In genomic region chr14:86619637-86620036, GRCm38 (mm10) we compare ENCODE assay signal across 25 mouse cellular contexts.
A peak's percentile ranks its signal among the peaks of the same experiment; 100 is the strongest.
DNase-seq lines count a peak whose midpoint lies in the region; ATAC-seq and TF ChIP-seq lines count a peak whose summit lies in the region.
"Had no signal": no experiment of that assay in that cellular context is flagged by ENCODE, and none has a peak within 500 bp of the region (broad histone marks: within the 10 kb centered on the region; RNA-seq: fewer than 3 reads in every experiment).

No protein-coding gene starts in this region.

- no peaks in the 10 kb centered on the region for H3K9me3 ChIP-seq in embryonic facial prominence, embryonic 11.5 days (replicated peaks; ENCODE audit: control insufficient read depth, low read length)
- H3K9me3 ChIP-seq in embryonic facial prominence, embryonic 10.5 days, result no peaks in the 10 kb centered on the region
- H3K9me3 ChIP-seq in kidney, embryonic 15.5 days (replicated peaks), result no peaks in the 10 kb centered on the region
- H3K9me3 ChIP-seq: embryonic facial prominence, embryonic 13.5 days; forebrain, embryonic 12.5 days; G1E; heart, embryonic 15.5 days; hindbrain, embryonic 10.5 days; hindbrain, embryonic 15.5 days had no signal

- DNase-seq in adrenal gland, postnatal 10 days, result peak; percentile 2
- DNase-seq in adrenal gland, adult 8-10 months, result no peak
- no peak for DNase-seq in embryonic facial prominence, embryonic 11.5 days (ENCODE audit: low spot score)
- no peak for DNase-seq in embryonic facial prominence, embryonic 10.5 days (ENCODE audit: low spot score)
- no peak for DNase-seq in kidney, postnatal 14 days
- peak; percentile 23 for DNase-seq in brain, embryonic 14.5 days (ENCODE audit: low read depth)
- DNase-seq: B cell, adult 2 months; cerebellum, adult 11 months; cerebellum, adult 8-10 months; cerebellum, postnatal 14 days; gastrocnemius, postnatal 10 days; heart, adult 18-20 months; heart, postnatal 14 days had no signal

- WGBS in embryonic facial prominence, embryonic 11.5 days, result 52% methylated on average over 5 of the region's 5 CpGs
- 64% methylated on average over 5 of the region's 5 CpGs for WGBS in embryonic facial prominence, embryonic 10.5 days
- WGBS in kidney, embryonic 15.5 days, result 26% methylated on average over 5 of the region's 5 CpGs

- no peaks in the 10 kb centered on the region for H3K36me3 ChIP-seq in embryonic facial prominence, embryonic 11.5 days (replicated peaks; ENCODE audit: control insufficient read depth, insufficient read depth, low read depth, low read length)
- H3K36me3 ChIP-seq in embryonic facial prominence, embryonic 10.5 days (replicated peaks), result no peaks in the 10 kb centered on the region
- no peaks in the 10 kb centered on the region for H3K36me3 ChIP-seq in kidney, embryonic 15.5 days
- H3K36me3 ChIP-seq: embryonic facial prominence, embryonic 13.5 days; forebrain, embryonic 12.5 days; G1E; heart, embryonic 15.5 days; hindbrain, embryonic 10.5 days; hindbrain, embryonic 15.5 days had no signal

- no peak overlapping the region for H3K9ac ChIP-seq in embryonic facial prominence, embryonic 11.5 days (replicated peaks; ENCODE audit: low read length)
- H3K9ac ChIP-seq in kidney, embryonic 15.5 days, result no peak overlapping the region
- H3K9ac ChIP-seq: embryonic facial prominence, embryonic 13.5 days; forebrain, embryonic 12.5 days; heart, embryonic 15.5 days; hindbrain, embryonic 15.5 days had no signal

- H3K4me2 ChIP-seq in embryonic facial prominence, embryonic 11.5 days (ENCODE audit: low read depth, low read length), result no peak overlapping the region
- no peak overlapping the region for H3K4me2 ChIP-seq in kidney, embryonic 15.5 days
- H3K4me2 ChIP-seq: embryonic facial prominence, embryonic 13.5 days; forebrain, embryonic 12.5 days; heart, embryonic 11.5 days; heart, embryonic 15.5 days; hindbrain, embryonic 15.5 days had no signal

- no peaks in the 10 kb centered on the region for H3K27me3 ChIP-seq in embryonic facial prominence, embryonic 11.5 days (ENCODE audit: control insufficient read depth, insufficient read depth, low read length)
- no peaks in the 10 kb centered on the region for H3K27me3 ChIP-seq in embryonic facial prominence, embryonic 10.5 days (replicated peaks; ENCODE audit: low read depth, poor library complexity, severe bottlenecking)
- no peaks in the 10 kb centered on the region for H3K27me3 ChIP-seq in kidney, embryonic 15.5 days
- H3K27me3 ChIP-seq: embryonic facial prominence, embryonic 13.5 days; forebrain, embryonic 12.5 days; heart, embryonic 15.5 days; hindbrain, embryonic 15.5 days had no signal

- no peak overlapping the region for H3K27ac ChIP-seq in embryonic facial prominence, embryonic 11.5 days (replicated peaks; ENCODE audit: low read depth, low read length)
- no peak overlapping the region for H3K27ac ChIP-seq in embryonic facial prominence, embryonic 10.5 days (replicated peaks)
- no peak overlapping the region for H3K27ac ChIP-seq in kidney, embryonic 15.5 days
- H3K27ac ChIP-seq: embryonic facial prominence, embryonic 13.5 days; forebrain, embryonic 12.5 days; heart, embryonic 15.5 days; hindbrain, embryonic 10.5 days; hindbrain, embryonic 15.5 days had no signal

- ATAC-seq in embryonic facial prominence, embryonic 11.5 days (replicated peaks; ENCODE audit: insufficient number of reproducible peaks, low FRiP score, low TSS enrichment, low read depth), result 0 out of 2 replicates have a peak, but pooled peaks have one; percentile 18
- ATAC-seq in kidney, embryonic 15.5 days (replicated peaks; ENCODE audit: low FRiP score), result peak; percentile 96
- ATAC-seq: CD4-positive, CD25-positive, alpha-beta regulatory T cell, adult 4 months; forebrain, embryonic 16.5 days; inflammation-experienced regulatory T-cells, adult 6 months; intestine, postnatal 0 days had no signal

- no peaks in the 10 kb centered on the region for H3K4me1 ChIP-seq in embryonic facial prominence, embryonic 11.5 days (ENCODE audit: control insufficient read depth, insufficient read depth, low read length)
- H3K4me1 ChIP-seq in embryonic facial prominence, embryonic 10.5 days, result no peaks in the 10 kb centered on the region
- H3K4me1 ChIP-seq in kidney, embryonic 15.5 days, result no peaks in the 10 kb centered on the region
- H3K4me1 ChIP-seq: embryonic facial prominence, embryonic 13.5 days; heart, embryonic 15.5 days; hindbrain, embryonic 10.5 days; hindbrain, embryonic 15.5 days had no signal

- no peak for TF ChIP-seq CTCF in brain, embryonic 14.5 days (IDR thresholded peaks at IDR 0.05; ENCODE audit: borderline replicate concordance, extremely low read depth, insufficient read depth, insufficient read length)

- H3K4me3 ChIP-seq in embryonic facial prominence, embryonic 11.5 days (ENCODE audit: low read depth, low read length), result no peak overlapping the region
- H3K4me3 ChIP-seq in embryonic facial prominence, embryonic 10.5 days, result no peak overlapping the region
- no peak overlapping the region for H3K4me3 ChIP-seq in kidney, embryonic 15.5 days (replicated peaks)
- H3K4me3 ChIP-seq: embryonic facial prominence, embryonic 13.5 days; forebrain, embryonic 12.5 days; heart, embryonic 15.5 days; hindbrain, embryonic 10.5 days; hindbrain, embryonic 15.5 days had no signal

- TF ChIP-seq POLR2A in brain, embryonic 14.5 days (IDR thresholded peaks at IDR 0.05; ENCODE audit: borderline replicate concordance, extremely low read depth, insufficient read depth, insufficient read length, poor library complexity, severe bottlenecking), result no peak

Comparison
In these comparisons a context has a peak if more than half of its experiments do, and no peak if none do; other contexts are left out.
1. DNase-seq: peak in adrenal gland, postnatal 10 days (single experiment) and brain, embryonic 14.5 days (single experiment); none in adrenal gland, adult 8-10 months (single experiment), embryonic facial prominence, embryonic 11.5 days (single experiment), embryonic facial prominence, embryonic 10.5 days (single experiment) and kidney, postnatal 14 days (single experiment).